Mouse (Mus musculus): ENCODE results near the gene Nps. TPM values are rescaled to one million over a fixed set of nuclear protein-coding genes. Genes with fewer than 3 reads are reported as not detected.
"Not testable (repeated sequence)": the region's sequence is repeated elsewhere in the genome, so short reads cannot be mapped to it uniquely, and the experiment has no call there.

Gene Nps
- total RNA-seq (2014; rRNA removed) (not detected in 2 replicates), polyA plus RNA-seq (2012; rRNA removed) (not detected in 2 replicates)

DNA sequence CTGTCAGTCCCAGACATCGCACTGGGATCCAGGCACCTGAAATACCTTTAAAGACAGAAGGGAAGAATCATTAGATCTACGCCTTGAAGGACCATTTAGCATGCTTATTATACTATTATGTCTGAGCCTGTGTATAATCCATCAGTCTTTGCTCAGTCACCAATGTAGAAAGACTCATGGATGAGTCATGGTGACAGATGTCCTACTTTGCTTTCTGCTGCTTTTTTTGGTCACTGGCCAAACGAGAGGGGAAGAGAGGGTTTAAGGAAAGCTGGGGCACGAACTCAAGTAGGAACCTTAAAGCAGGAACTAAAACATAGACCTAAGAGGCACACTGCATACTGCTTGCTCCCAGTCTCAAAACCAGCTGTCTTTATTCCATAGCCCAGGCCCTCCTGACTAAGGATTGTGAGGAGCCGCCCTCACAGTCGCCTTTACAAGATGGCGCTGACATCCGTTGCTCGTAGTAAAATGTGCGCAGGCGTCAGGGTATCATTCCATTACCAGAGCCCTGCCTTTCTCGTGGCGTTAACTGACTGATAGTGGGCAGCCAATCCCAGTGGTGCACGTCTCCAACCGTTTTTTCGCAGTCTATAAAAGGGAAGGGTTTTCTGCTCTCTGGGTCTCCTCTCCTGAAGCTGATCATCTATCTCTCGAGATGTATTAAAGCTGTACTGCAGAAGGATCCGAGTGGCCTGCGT lies at the start of gene Nps:
Gene Nps (plus strand): TSS at position 651 of the 701 bp plus-strand sequence.
- peaks cover 11% of the 10 kb centered on the region for H3K4me1 ChIP-seq (ENCODE audit: control insufficient read depth, insufficient read depth, low read length)
- not testable (repeated sequence) for H3K27ac ChIP-seq (replicated peaks; ENCODE audit: insufficient read depth, low read depth, low read length); H3K79me2 ChIP-seq (ENCODE audit: control insufficient read depth, insufficient read depth, low read length); H3K36me3 ChIP-seq (ENCODE audit: control insufficient read depth, insufficient read depth, low read length); H3K9ac ChIP-seq (ENCODE audit: low read depth, low read length); H3K4me3 ChIP-seq (ENCODE audit: insufficient read depth, low read depth, low read length); DNase-seq (ENCODE audit: extremely low read depth, low read depth, low spot score); H3K27me3 ChIP-seq (ENCODE audit: control insufficient read depth, insufficient read depth, low read length)
- 91% methylated on average over 19 of the region's 19 CpGs for WGBS

DNA sequence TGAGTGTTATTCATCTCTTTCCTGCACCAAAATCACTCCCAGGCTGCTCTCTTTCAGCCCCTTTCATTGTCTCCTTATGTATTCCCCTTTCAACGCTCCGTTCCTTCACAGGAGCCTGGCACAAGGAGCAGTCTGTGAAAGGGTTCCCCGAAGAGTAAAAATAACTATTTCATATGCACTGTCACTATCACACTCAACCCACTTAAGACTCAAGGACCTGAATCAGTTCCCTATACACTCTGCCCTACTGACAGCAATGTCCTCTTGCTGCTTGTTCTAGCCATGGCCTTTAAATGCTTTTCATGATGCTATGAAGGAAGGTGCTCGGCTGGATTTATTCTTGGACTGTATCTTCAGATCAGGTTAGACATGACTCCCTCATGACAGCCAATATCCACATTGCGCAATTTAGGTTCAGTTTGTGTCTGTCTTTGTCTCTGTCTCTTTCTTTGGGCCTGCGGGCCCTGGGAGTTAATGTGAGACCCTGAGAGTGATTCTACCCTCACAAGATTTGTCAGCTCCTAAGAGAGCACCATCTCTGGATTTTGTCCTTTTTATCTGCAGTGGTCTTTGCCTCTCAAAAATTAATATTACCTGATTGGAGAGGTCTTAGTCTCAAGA lies 49.4 kb upstream of the Nps start:
- Histone ChIP-seq H3K36me3 (ENCODE audit: control insufficient read depth, insufficient read depth, low read length) (no peaks in the 10 kb centered on the region), H3K9ac (ENCODE audit: low read depth, low read length) (no peak overlapping the region), H3K79me2 (ENCODE audit: control insufficient read depth, insufficient read depth, low read length) (no peaks in the 10 kb centered on the region), H3K27ac (replicated peaks; ENCODE audit: insufficient read depth, low read depth, low read length) (no peak overlapping the region), H3K4me1 (ENCODE audit: control insufficient read depth, insufficient read depth, low read length) (no peaks in the 10 kb centered on the region; the same call in 1 of the 2 replicates), H3K4me3 (ENCODE audit: insufficient read depth, low read depth, low read length) (no peak overlapping the region), H3K27me3 (ENCODE audit: control insufficient read depth, insufficient read depth, low read length) (no peaks in the 10 kb centered on the region)
- WGBS, result 72% methylated on average over 6 of the region's 6 CpGs
- TF ChIP-seq POLR2A (IDR thresholded peaks at IDR 0.05; ENCODE audit: extremely low read depth, insufficient read depth, low read length) (no peak), CTCF (IDR thresholded peaks at IDR 0.05; ENCODE audit: low read depth, low read length) (no peak)
- peak; percentile 30 for DNase-seq (ENCODE audit: extremely low read depth, low read depth, low spot score)

GRCm38 (mm10) chr7:135210296-135210695 lies 48.2 kb upstream of the Nps start:
- Histone ChIP-seq H3K9ac (ENCODE audit: low read depth, low read length) (no peak overlapping the region), H3K4me1 (ENCODE audit: control insufficient read depth, insufficient read depth, low read length) (no peaks in the 10 kb centered on the region; the same call in 1 of the 2 replicates), H3K79me2 (ENCODE audit: control insufficient read depth, insufficient read depth, low read length) (no peaks in the 10 kb centered on the region), H3K4me3 (ENCODE audit: insufficient read depth, low read depth, low read length) (no peak overlapping the region), H3K36me3 (ENCODE audit: control insufficient read depth, insufficient read depth, low read length) (no peaks in the 10 kb centered on the region), H3K27me3 (ENCODE audit: control insufficient read depth, insufficient read depth, low read length) (no peaks in the 10 kb centered on the region), H3K27ac (replicated peaks; ENCODE audit: insufficient read depth, low read depth, low read length) (no peak overlapping the region)
- DNase-seq (ENCODE audit: extremely low read depth, low read depth, low spot score), result no peak
- TF ChIP-seq POLR2A (IDR thresholded peaks at IDR 0.05; ENCODE audit: extremely low read depth, insufficient read depth, low read length) (no peak), CTCF (IDR thresholded peaks at IDR 0.05; ENCODE audit: low read depth, low read length) (no peak)

- WGBS, result 94% methylated on average over 2 of the region's 2 CpGs
- Histone ChIP-seq H3K9ac (ENCODE audit: low read depth, low read length) (no peak overlapping the region), H3K27ac (replicated peaks; ENCODE audit: insufficient read depth, low read depth, low read length) (no peak overlapping the region), H3K4me1 (ENCODE audit: control insufficient read depth, insufficient read depth, low read length) (no peaks in the 10 kb centered on the region; the same call in 1 of the 2 replicates), H3K27me3 (ENCODE audit: control insufficient read depth, insufficient read depth, low read length) (no peaks in the 10 kb centered on the region), H3K36me3 (ENCODE audit: control insufficient read depth, insufficient read depth, low read length) (no peaks in the 10 kb centered on the region), H3K79me2 (ENCODE audit: control insufficient read depth, insufficient read depth, low read length) (no peaks in the 10 kb centered on the region), H3K4me3 (ENCODE audit: insufficient read depth, low read depth, low read length) (no peak overlapping the region)
- TF ChIP-seq CTCF (IDR thresholded peaks at IDR 0.05; ENCODE audit: low read depth, low read length), result no peak
- TF ChIP-seq POLR2A (IDR thresholded peaks at IDR 0.05; ENCODE audit: extremely low read depth, insufficient read depth, low read length), result no peak
- no peak for DNase-seq (ENCODE audit: extremely low read depth, low read depth, low spot score)
Measured at GRCm38 (mm10) chr7:135210831-135211230, 47.7 kb upstream of the Nps start.

- no peak overlapping the region for H3K9ac ChIP-seq (ENCODE audit: low read depth, low read length)
- H3K4me3 ChIP-seq (ENCODE audit: insufficient read depth, low read depth, low read length), result no peak overlapping the region
- no peaks in the 10 kb centered on the region for H3K36me3 ChIP-seq (ENCODE audit: control insufficient read depth, insufficient read depth, low read length)
- no peak overlapping the region for H3K27ac ChIP-seq (replicated peaks; ENCODE audit: insufficient read depth, low read depth, low read length)
- no peak for DNase-seq (ENCODE audit: extremely low read depth, low read depth, low spot score)
- no peaks in the 10 kb centered on the region for H3K27me3 ChIP-seq (ENCODE audit: control insufficient read depth, insufficient read depth, low read length)
- H3K4me1 ChIP-seq (ENCODE audit: control insufficient read depth, insufficient read depth, low read length), result no peaks in the 10 kb centered on the region; the same call in 1 of the 2 replicates
- 34% methylated on average over 2 of the region's 2 CpGs for WGBS
- H3K79me2 ChIP-seq (ENCODE audit: control insufficient read depth, insufficient read depth, low read length), result no peaks in the 10 kb centered on the region
- no peak for TF ChIP-seq CTCF (IDR thresholded peaks at IDR 0.05; ENCODE audit: low read depth, low read length)
- no peak for TF ChIP-seq POLR2A (IDR thresholded peaks at IDR 0.05; ENCODE audit: extremely low read depth, insufficient read depth, low read length)
Measured at GRCm38 (mm10) chr7:135212505-135212904, 46.0 kb upstream of the Nps start.

DNA sequence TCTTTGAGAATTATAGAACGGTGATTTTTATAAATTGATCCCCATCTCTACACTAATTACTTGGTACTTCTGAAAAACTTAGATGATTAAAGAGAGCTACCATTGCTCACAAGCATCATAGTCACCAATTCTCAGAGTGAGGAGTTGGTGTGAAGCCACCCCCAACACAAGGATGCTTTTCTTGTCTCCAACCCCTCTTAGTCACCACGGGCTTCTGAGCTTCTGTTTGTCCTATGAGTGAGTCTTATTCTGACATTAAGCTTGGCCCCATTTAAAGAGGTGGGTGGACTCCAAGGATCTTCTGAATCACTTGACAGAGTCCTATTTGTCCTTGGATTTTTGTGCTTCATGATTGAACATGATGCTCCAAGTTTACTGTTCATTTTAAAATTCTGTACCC lies 37.0 kb upstream of the Nps start:
- Histone ChIP-seq H3K27me3 (ENCODE audit: control insufficient read depth, insufficient read depth, low read length) (no peaks in the 10 kb centered on the region), H3K4me1 (ENCODE audit: control insufficient read depth, insufficient read depth, low read length) (no peaks in the 10 kb centered on the region), H3K36me3 (ENCODE audit: control insufficient read depth, insufficient read depth, low read length) (no peaks in the 10 kb centered on the region), H3K4me3 (ENCODE audit: insufficient read depth, low read depth, low read length) (no peak overlapping the region), H3K9ac (ENCODE audit: low read depth, low read length) (no peak overlapping the region), H3K79me2 (ENCODE audit: control insufficient read depth, insufficient read depth, low read length) (no peaks in the 10 kb centered on the region), H3K27ac (replicated peaks; ENCODE audit: insufficient read depth, low read depth, low read length) (no peak overlapping the region)
- TF ChIP-seq CTCF (IDR thresholded peaks at IDR 0.05; ENCODE audit: low read depth, low read length) (no peak), POLR2A (IDR thresholded peaks at IDR 0.05; ENCODE audit: extremely low read depth, insufficient read depth, low read length) (no peak)
- DNase-seq (ENCODE audit: extremely low read depth, low read depth, low spot score), result no peak
- WGBS, result 88% methylated on average over 2 of the region's 2 CpGs
